Mouse (Mus musculus) heart, adult 2 months (tissue): ENCODE data around the gene Glce. TPM values are rescaled to one million over a fixed set of nuclear protein-coding genes. Genes with fewer than 3 reads are reported as not detected.

Experiments used
- DNase-seq, 2 experiments: peaks; one replicate each; pipeline ENCODE4 v3.0.0; 2021
- H3K27ac ChIP-seq: fragments of 200-600 bp; 2 replicates; pipeline ENCODE4 v1.8.1; 2022
- H3K27me3 ChIP-seq: fragments of 200-500 bp; 2 replicates; pipeline ENCODE4 v1.6.1; 2012; ENCODE audit warnings: mild to moderate bottlenecking, low read length, inconsistent platforms, mixed read lengths; ENCODE audit not compliant: control insufficient read depth, insufficient read depth
- H3K36me3 ChIP-seq: fragments of 200-500 bp; 2 replicates; pipeline ENCODE4 v1.6.1; 2012; ENCODE audit warnings: low read length, inconsistent platforms; ENCODE audit not compliant: control insufficient read depth, insufficient read depth
- H3K4me1 ChIP-seq: fragments of 200-500 bp; 2 replicates; pipeline ENCODE4 v1.6.1; 2011; ENCODE audit warnings: low read length; ENCODE audit not compliant: control insufficient read depth, insufficient read depth
- H3K4me3 ChIP-seq: fragments of 200-600 bp; 2 replicates; pipeline ENCODE4 v1.8.1; 2022
- H3K79me2 ChIP-seq: fragments of 200-500 bp; replicated peaks from 2 replicates; pipeline ENCODE4 v1.6.1; 2012; ENCODE audit warnings: mild to moderate bottlenecking, inconsistent platforms, low read length, moderate library complexity, mixed read lengths; ENCODE audit not compliant: control insufficient read depth, insufficient read depth
- H3K9ac ChIP-seq: fragments of 200-500 bp; 2 replicates; pipeline ENCODE4 v1.6.1; 2012; ENCODE audit warnings: low read depth, mild to moderate bottlenecking, control low read depth, inconsistent platforms, low read length, mixed read lengths
- CTCF ChIP-seq: fragments of 200-600 bp; IDR thresholded peaks from 2 replicates; pipeline ENCODE4 v1.8.1; 2022; ENCODE audit warnings: antibody characterized with exemption, mild to moderate bottlenecking, moderate library complexity
- EP300 ChIP-seq: fragments of 200-500 bp; IDR thresholded peaks from 2 replicates; pipeline ENCODE4 v1.6.1; 2011; ENCODE audit warnings: low read depth, low read length, control low read depth; ENCODE audit not compliant: insufficient read depth
- POLR2A ChIP-seq: fragments of 200-500 bp; IDR thresholded peaks from 2 replicates; pipeline ENCODE4 v1.6.1; 2011; ENCODE audit warnings: mild to moderate bottlenecking, low read depth, low read length, control low read depth; ENCODE audit not compliant: insufficient read depth
- WGBS: fragments of 180-500 bp; shearing (Covaris S2); methylation state at CpG from one replicate; pipeline ENCODE4 v1.1.7; 2018; 5-methylcytosine and 5-hydroxymethylcytosine counted together
- intact Hi-C: fragments of 180-260 bp; cut with DNase I; formaldehyde crosslinking; loops from one replicate; pipeline ENCODE4 v1.15.1; 2025
- microRNA-seq, 2 experiments: library from miRNA; unstranded; fragments of <30 nt; microRNA quantifications; one replicate each; pipeline ENCODE4 v1.2.0; 2021
- polyA plus RNA-seq: library from polyadenylated mRNA; depleted of rRNA; stranded (reverse); fragments of >200 nt; gene quantifications from 2 replicates; pipeline ENCODE4 v1.2.3, GENCODE M21; 2012; rRNA removed
- total RNA-seq, 2 experiments: library from RNA; stranded (reverse); gene quantifications; 2 replicates each; pipeline ENCODE4 v1.2.3; 2021

The Glce gene
- total and polyA plus RNA-seq, 3 experiments = 3.2 to 11.9 (median 11.7) TPM

GRCm38 (mm10) chr9:62015504-62015903 lies 107.0 kb downstream of the Glce start:
- no peaks in the 10 kb centered on the region for H3K36me3 ChIP-seq
- no peak for TF ChIP-seq POLR2A
- peak; percentile 49 for TF ChIP-seq CTCF

GRCm38 (mm10) chr9:62013316-62014097 lies 108.9 kb downstream of the Glce start:
- 73% methylated on average over 12 of the region's 12 CpGs for WGBS
- DNase-seq = no peak
- no peaks in the 10 kb centered on the region for H3K4me1 ChIP-seq
- no peak overlapping the region for H3K9ac ChIP-seq
- peaks cover 3% of the 10 kb centered on the region; the same call in 1 of the 2 replicates for H3K27me3 ChIP-seq
- TF ChIP-seq POLR2A (no peak), CTCF (no peak), EP300 (no peak)
- H3K27ac ChIP-seq = no peak overlapping the region
- H3K79me2 ChIP-seq = no peaks in the 10 kb centered on the region
- intact Hi-C loops = no loop called here
- no peak overlapping the region for H3K4me3 ChIP-seq
- H3K36me3 ChIP-seq = no peaks in the 10 kb centered on the region

More at GRCm38 (mm10) chr9:62015504-62015903, 107.0 kb downstream of the Glce start:
- Histone ChIP-seq H3K4me3 (no peak overlapping the region), H3K79me2 (no peaks in the 10 kb centered on the region), H3K27ac (no peak overlapping the region), H3K27me3 (no peaks in the 10 kb centered on the region), H3K4me1 (no peaks in the 10 kb centered on the region), H3K9ac (no peak overlapping the region)
- DNase-seq = no peak
- intact Hi-C loops = no loop called here
- 46% methylated on average over 3 of the region's 3 CpGs for WGBS

GRCm38 (mm10) chr9:62008360-62008759 lies 114.1 kb downstream of the Glce start:
- TF ChIP-seq CTCF (no peak), POLR2A (no peak), EP300 (no peak)
- Histone ChIP-seq H3K4me1 (no peaks in the 10 kb centered on the region), H3K4me3 (no peak overlapping the region), H3K9ac (no peak overlapping the region), H3K27ac (no peak overlapping the region), H3K36me3 (no peaks in the 10 kb centered on the region), H3K79me2 (no peaks in the 10 kb centered on the region), H3K27me3 (peaks cover 4% of the 10 kb centered on the region; the same call in 1 of the 2 replicates)
- no peak for DNase-seq
- intact Hi-C loops = no loop called here
- WGBS = 89% methylated on average over 5 of the region's 5 CpGs

Small RNA genes lying within 50 kb of the gene (microRNA-seq; reads per million reads assigned to microRNA genes)
- gene Mir5133 = 0.77 to 1.7 reads per million in 2 experiments

Other genes starting within 250 kb of the Glce start
- gene Rplp1, start 208.1 kb downstream of the Glce start, total RNA-seq = 1,000 to 10,000 TPM; 1,490 to 1,640 TPM
- gene Rplp1, start 208.1 kb downstream of the Glce start, polyA plus RNA-seq = 2,522 and 4,232 TPM in 2 replicates
- gene Kif23, start 175.9 kb downstream of the Glce start, total RNA-seq = under 1 TPM; 0.52 to 0.68 TPM
- 0.45 and 1.0 TPM in 2 replicates for gene Kif23, start 175.9 kb downstream of the Glce start, polyA plus RNA-seq
- gene Paqr5, start 95.8 kb downstream of the Glce start, total RNA-seq = not detected
- gene Paqr5, start 95.8 kb downstream of the Glce start, polyA plus RNA-seq = 0.20 and 0.76 TPM in 2 replicates
- gene Spesp1, start 159.6 kb upstream of the Glce start, total RNA-seq = not detected
- gene Spesp1, start 159.6 kb upstream of the Glce start, polyA plus RNA-seq = 0.06 and 0.09 TPM in 2 replicates
- gene Anp32a, start 218.6 kb upstream of the Glce start, total RNA-seq = 100 to 1,000 TPM; 189 to 204 TPM
- gene Anp32a, start 218.6 kb upstream of the Glce start, polyA plus RNA-seq = 28.8 and 68.2 TPM in 2 replicates